Mouse (Mus musculus): ENCODE data around the gene Gpatch2l.

GRCm38 (mm10) chr12:86221074-86221703, 20.5 kb upstream of the Gpatch2l start:
- TF ChIP-seq POLR2A (IDR thresholded peaks at IDR 0.05; ENCODE audit: borderline replicate concordance, extremely low read depth, low read depth, low read length): no peak
- TF ChIP-seq CTCF (IDR thresholded peaks at IDR 0.05; ENCODE audit: insufficient read depth, low read length): no peak

Data from lung, adult 2 months (tissue).